Mouse (Mus musculus): ENCODE data around the gene Olfr1396. TPM values are rescaled to one million over a fixed set of nuclear protein-coding genes. Genes with fewer than 3 reads are reported as not detected.

Olfr1396 gene
- polyA plus RNA-seq, 1 experiment, result not detected

Other genes with a start within 250 kb of the Olfr1396 start
- gene Irgm1, start 243.2 kb downstream of the Olfr1396 start, polyA plus RNA-seq (2012; rRNA removed), result 6.5 and 7.1 TPM in 2 replicates
- gene Gm5431, start 212.7 kb downstream of the Olfr1396 start, polyA plus RNA-seq (2012; rRNA removed), result 0.06 and 0.08 TPM in 2 replicates
- gene Psme2b, start 168.7 kb downstream of the Olfr1396 start, polyA plus RNA-seq (2012; rRNA removed), result 1.0 and 1.5 TPM in 2 replicates
- gene Olfr56, start 136.0 kb downstream of the Olfr1396 start, polyA plus RNA-seq (2012; rRNA removed), result 0.03 and 0.08 TPM in 2 replicates
- 0.38 and 0.59 TPM in 2 replicates for gene 9930111J21Rik1, start 135.5 kb downstream of the Olfr1396 start, polyA plus RNA-seq (2012; rRNA removed)
- 0.05 and 0.10 TPM in 2 replicates for gene Gm12185, start 122.6 kb downstream of the Olfr1396 start, polyA plus RNA-seq (2012; rRNA removed)
- 0.87 and 1.2 TPM in 2 replicates for gene Tgtp1, start 120.7 kb downstream of the Olfr1396 start, polyA plus RNA-seq (2012; rRNA removed)
- gene 9930111J21Rik2, start 63.6 kb downstream of the Olfr1396 start, polyA plus RNA-seq (2012; rRNA removed), result 0.88 and 1.00 TPM in 2 replicates
- gene Tgtp2, start 50.7 kb downstream of the Olfr1396 start, polyA plus RNA-seq (2012; rRNA removed), result 1.4 and 2.3 TPM in 2 replicates
- gene Ifi47, start 38.3 kb downstream of the Olfr1396 start, polyA plus RNA-seq (2012; rRNA removed), result 1.6 TPM in 2 replicates
- 0.11 TPM in 1 of 2 replicates, not detected in the other for gene Olfr1395, start 27.4 kb upstream of the Olfr1396 start, polyA plus RNA-seq (2012; rRNA removed)
- not detected in 2 replicates for gene Olfr1394, start 39.5 kb upstream of the Olfr1396 start, polyA plus RNA-seq (2012; rRNA removed)
- gene Btnl9, start 72.3 kb upstream of the Olfr1396 start, polyA plus RNA-seq (2012; rRNA removed), result 0.11 TPM in 1 of 2 replicates, not detected in the other
- gene Zfp62, start 88.4 kb upstream of the Olfr1396 start, polyA plus RNA-seq (2012; rRNA removed), result 22.6 and 24.6 TPM in 2 replicates
- gene Mgat1, start 129.3 kb upstream of the Olfr1396 start, polyA plus RNA-seq (2012; rRNA removed), result 56.4 and 61.2 TPM in 2 replicates
- gene Olfr1393, start 163.4 kb upstream of the Olfr1396 start, polyA plus RNA-seq (2012; rRNA removed), result 0.08 TPM in 1 of 2 replicates, not detected in the other
- 0.08 and 0.15 TPM in 2 replicates for gene Olfr1392, start 170.4 kb upstream of the Olfr1396 start, polyA plus RNA-seq (2012; rRNA removed)
- not detected in 2 replicates for gene Olfr10, start 189.9 kb upstream of the Olfr1396 start, polyA plus RNA-seq (2012; rRNA removed)
- not detected in 2 replicates for gene Olfr1391, start 207.9 kb upstream of the Olfr1396 start, polyA plus RNA-seq (2012; rRNA removed)
- not detected in 2 replicates for gene Olfr1390, start 220.3 kb upstream of the Olfr1396 start, polyA plus RNA-seq (2012; rRNA removed)